Mouse (Mus musculus) forebrain, embryonic 10.5 days (tissue): Measurements from ENCODE around the gene Scube3. TPM values are rescaled to one million over a fixed set of nuclear protein-coding genes. Genes with fewer than 3 reads are reported as not detected.

Experiments
- DNase-seq: peaks from one replicate; pipeline ENCODE4 v3.0.0-alpha.2; 2017; ENCODE audit warnings: low spot score; ENCODE audit errors: extremely low spot score
- H3K27ac ChIP-seq: fragments of 300-500 bp; sonication (generic); 2 replicates; pipeline ENCODE4 v1.5.1; 2016; ENCODE audit warnings: mild to moderate bottlenecking
- H3K27me3 ChIP-seq: fragments of 300-500 bp; sonication (generic); 2 replicates; pipeline ENCODE4 v1.6.1; 2016; ENCODE audit warnings: mild to moderate bottlenecking; ENCODE audit not compliant: poor library complexity, severe bottlenecking
- H3K36me3 ChIP-seq: fragments of 300-500 bp; sonication (generic); replicated peaks from 2 replicates; pipeline ENCODE4 v1.6.1; 2016; ENCODE audit warnings: mild to moderate bottlenecking, moderate library complexity
- H3K4me1 ChIP-seq: fragments of 300-500 bp; sonication (generic); 2 replicates; pipeline ENCODE4 v1.6.1; 2016
- H3K4me3 ChIP-seq: fragments of 300-500 bp; sonication (generic); 2 replicates; pipeline ENCODE4 v1.5.1; 2016; ENCODE audit warnings: mild to moderate bottlenecking, moderate library complexity
- H3K9me3 ChIP-seq: fragments of 300-500 bp; sonication (generic); 2 replicates; pipeline ENCODE4 v1.6.1; 2016; ENCODE audit warnings: mild to moderate bottlenecking, moderate library complexity
- WGBS: fragments of 180-500 bp; shearing (Covaris S2); methylation state at CpG from one replicate; pipeline ENCODE4 v1.1.7; 2016; 5-methylcytosine and 5-hydroxymethylcytosine counted together
- polyA plus RNA-seq: library from polyadenylated mRNA; unstranded; fragments of >200 nt; fragmentation: Nextera tagmentation; extraction: Ambion mirVana; gene quantifications from 2 replicates; pipeline ENCODE4 v1.2.1, GENCODE M21; 2016

The Scube3 gene
- polyA plus RNA-seq, 1 experiment from 2014 or later = 11.5 TPM

- Histone ChIP-seq H3K27me3 (peaks cover 55% of the 10 kb centered on the region), H3K4me3 (no peak overlapping the region), H3K9me3 (no peaks in the 10 kb centered on the region), H3K4me1 (peaks cover 67% of the 10 kb centered on the region), H3K36me3 (no peaks in the 10 kb centered on the region), H3K27ac (peak overlapping the region; percentile 37; the same call in 1 of the 2 replicates)
- WGBS = 84% methylated on average over 8 of the region's 8 CpGs
- no peak for DNase-seq
Observed at GRCm38 (mm10) chr17:28138013-28138412, 3.9 kb upstream of the Scube3 start.

- Histone ChIP-seq H3K4me3 (0 out of 2 replicates have a peak overlapping the region, but pooled peaks have one; percentile 5), H3K4me1 (peaks cover 67% of the 10 kb centered on the region), H3K27ac (peak overlapping the region; percentile 37; the same call in 1 of the 2 replicates), H3K36me3 (no peaks in the 10 kb centered on the region), H3K9me3 (no peaks in the 10 kb centered on the region), H3K27me3 (peaks cover 55% of the 10 kb centered on the region)
- no peak for DNase-seq
- 65% methylated on average over 9 of the region's 9 CpGs for WGBS
Observed at GRCm38 (mm10) chr17:28138685-28139084, 3.3 kb upstream of the Scube3 start.

GRCm38 (mm10) chr17:28140431-28141204 lies 1.3 kb upstream of the Scube3 start:
- H3K4me1 ChIP-seq = peaks cover 86% of the 10 kb centered on the region
- H3K27me3 ChIP-seq = peaks cover 63% of the 10 kb centered on the region
- peak; percentile 38 for DNase-seq
- H3K36me3 ChIP-seq = no peaks in the 10 kb centered on the region
- H3K9me3 ChIP-seq = no peaks in the 10 kb centered on the region
- 14% methylated on average over 13 of the region's 13 CpGs for whole genome bisulfite sequencing
- peak overlapping the region; percentile 72 for H3K4me3 ChIP-seq
- H3K27ac ChIP-seq = peak overlapping the region; percentile 97

GRCm38 (mm10) chr17:28141205-28141650 lies 713 bp upstream of the Scube3 start:
- DNase-seq = no peak
- no peaks in the 10 kb centered on the region for H3K9me3 ChIP-seq
- H3K27ac ChIP-seq = peak overlapping the region; percentile 97
- no peaks in the 10 kb centered on the region for H3K36me3 ChIP-seq
- H3K4me1 ChIP-seq = peaks cover 90% of the 10 kb centered on the region
- peak overlapping the region; percentile 72 for H3K4me3 ChIP-seq
- H3K27me3 ChIP-seq = peaks cover 68% of the 10 kb centered on the region
- 1% methylated on average over 15 of the region's 15 CpGs for WGBS

GRCm38 (mm10) chr17:28142700-28143610 lies 1.0 kb downstream of the Scube3 start:
- WGBS = under 1% methylated on average over 30 of the region's 33 CpGs
- H3K27me3 ChIP-seq = peaks cover 76% of the 10 kb centered on the region
- DNase-seq = peak; percentile 52
- no peaks in the 10 kb centered on the region for H3K9me3 ChIP-seq
- peak overlapping the region; percentile 97 for H3K27ac ChIP-seq
- peak overlapping the region; percentile 72 for H3K4me3 ChIP-seq
- peaks cover 97% of the 10 kb centered on the region for H3K4me1 ChIP-seq
- peaks cover 7% of the 10 kb centered on the region for H3K36me3 ChIP-seq

GRCm38 (mm10) chr17:28143751-28144150 lies 1.8 kb downstream of the Scube3 start:
- Histone ChIP-seq H3K9me3 (no peaks in the 10 kb centered on the region), H3K27ac (peak overlapping the region; percentile 97), H3K4me1 (peaks cover 97% of the 10 kb centered on the region), H3K27me3 (peaks cover 70% of the 10 kb centered on the region), H3K36me3 (peaks cover 15% of the 10 kb centered on the region), H3K4me3 (peak overlapping the region; percentile 72)
- WGBS = under 1% methylated on average over 9 of the region's 9 CpGs
- DNase-seq = peak; percentile 45

- Histone ChIP-seq H3K36me3 (peaks cover 20% of the 10 kb centered on the region), H3K27me3 (peaks cover 65% of the 10 kb centered on the region), H3K4me1 (peaks cover 97% of the 10 kb centered on the region), H3K9me3 (no peaks in the 10 kb centered on the region), H3K4me3 (peak overlapping the region; percentile 72), H3K27ac (peak overlapping the region; percentile 97)
- no peak for DNase-seq
- 2% methylated on average over 6 of the region's 6 CpGs for WGBS
Observed at GRCm38 (mm10) chr17:28144241-28144640, 2.3 kb downstream of the Scube3 start.

- 84% methylated on average over 3 of the region's 3 CpGs for WGBS
- Histone ChIP-seq H3K27me3 (peaks cover 31% of the 10 kb centered on the region), H3K4me3 (no peak overlapping the region), H3K27ac (0 out of 2 replicates have a peak overlapping the region, but pooled peaks have one; percentile 35), H3K36me3 (peaks cover 45% of the 10 kb centered on the region), H3K4me1 (peaks cover 80% of the 10 kb centered on the region), H3K9me3 (no peaks in the 10 kb centered on the region)
- no peak for DNase-seq
Observed at GRCm38 (mm10) chr17:28148288-28148687, 6.3 kb downstream of the Scube3 start.

- Histone ChIP-seq H3K27me3 (peaks cover 28% of the 10 kb centered on the region), H3K4me1 (peaks cover 65% of the 10 kb centered on the region), H3K27ac (0 out of 2 replicates have a peak overlapping the region, but pooled peaks have one; percentile 44)
Observed at GRCm38 (mm10) chr17:28149734-28150133, 7.8 kb downstream of the Scube3 start.

GRCm38 (mm10) chr17:28150456-28150855 lies 8.5 kb downstream of the Scube3 start:
- H3K4me3 ChIP-seq = no peak overlapping the region
- WGBS = 75% methylated on average over 12 of the region's 12 CpGs
- peaks cover 58% of the 10 kb centered on the region for H3K4me1 ChIP-seq
- no peak overlapping the region for H3K27ac ChIP-seq
- no peaks in the 10 kb centered on the region for H3K9me3 ChIP-seq
- H3K27me3 ChIP-seq = peaks cover 21% of the 10 kb centered on the region
- DNase-seq = no peak
- peaks cover 65% of the 10 kb centered on the region for H3K36me3 ChIP-seq

More at GRCm38 (mm10) chr17:28149734-28150133, 7.8 kb downstream of the Scube3 start:
- no peaks in the 10 kb centered on the region for H3K9me3 ChIP-seq
- no peak for DNase-seq
- WGBS = 82% methylated on average over 8 of the region's 8 CpGs
- no peak overlapping the region for H3K4me3 ChIP-seq
- H3K36me3 ChIP-seq = peaks cover 58% of the 10 kb centered on the region

GRCm38 (mm10) chr17:28153095-28153494 lies 11.2 kb downstream of the Scube3 start:
- Histone ChIP-seq H3K4me3 (no peak overlapping the region), H3K27me3 (peaks cover 22% of the 10 kb centered on the region), H3K9me3 (no peaks in the 10 kb centered on the region), H3K4me1 (peaks cover 52% of the 10 kb centered on the region), H3K36me3 (peaks cover 83% of the 10 kb centered on the region), H3K27ac (no peak overlapping the region)
- no peak for DNase-seq
- WGBS = 91% methylated on average over 6 of the region's 6 CpGs

- no peak for DNase-seq
- Histone ChIP-seq H3K9me3 (no peaks in the 10 kb centered on the region), H3K4me1 (peaks cover 49% of the 10 kb centered on the region), H3K27ac (no peak overlapping the region), H3K27me3 (peaks cover 40% of the 10 kb centered on the region), H3K36me3 (peaks cover 83% of the 10 kb centered on the region), H3K4me3 (no peak overlapping the region)
- 87% methylated on average over 8 of the region's 8 CpGs for WGBS
Observed at GRCm38 (mm10) chr17:28154970-28155369, 13.0 kb downstream of the Scube3 start.
